Mouse (Mus musculus): ENCODE data around the gene Dtl. TPM values are rescaled to one million over a fixed set of nuclear protein-coding genes. Genes with fewer than 3 reads are reported as not detected.

Dtl gene
- polyA plus RNA-seq, 1 experiment from 2014 or later, result 39.9 TPM

DNA sequence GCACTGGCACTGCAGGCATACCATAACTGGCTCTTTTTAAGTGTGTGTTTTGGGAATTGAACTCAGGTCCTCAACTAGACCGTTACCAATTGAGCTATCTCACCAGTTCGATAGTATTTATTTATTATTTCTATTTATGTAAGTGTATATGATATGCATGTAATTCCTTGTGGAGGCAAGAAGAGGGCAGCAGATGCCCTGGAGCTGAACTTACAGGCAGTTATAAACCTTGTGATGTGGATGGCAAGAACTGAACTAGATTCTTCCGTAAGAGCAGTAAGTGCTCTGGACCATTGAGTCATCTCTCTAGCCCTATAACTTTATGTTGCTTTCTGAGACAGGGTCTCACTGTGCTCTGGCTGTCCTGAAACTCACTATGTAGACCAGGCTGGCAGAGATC is 11.7 kb upstream of the Dtl start:
- peaks cover 35% of the 10 kb centered on the region for H3K36me3 ChIP-seq (ENCODE audit: control insufficient read depth, insufficient read depth, low read length)

DNA sequence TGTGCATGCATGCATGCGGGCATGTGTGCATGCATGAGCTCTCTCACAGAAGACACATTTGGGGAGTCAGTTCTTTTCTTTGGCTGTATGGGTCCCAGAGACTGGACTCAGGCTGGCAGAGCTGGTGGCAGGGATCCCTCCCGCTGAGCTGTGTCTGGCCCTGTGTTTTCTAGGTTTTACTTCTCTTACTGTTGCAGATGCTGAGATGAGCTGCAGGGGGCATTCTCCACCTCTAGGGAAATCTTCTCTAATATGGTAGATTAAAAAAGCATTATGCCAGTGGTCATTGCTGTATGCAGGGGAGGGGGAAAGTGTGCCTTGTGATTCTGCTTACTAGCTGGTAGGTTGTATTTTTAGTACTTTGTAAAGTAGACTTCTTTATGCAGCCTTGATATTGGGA is 10.4 kb upstream of the Dtl start:
- H3K4me1 ChIP-seq (ENCODE audit: control insufficient read depth, insufficient read depth, low read length), result no peaks in the 10 kb centered on the region
- H3K4me3 ChIP-seq (replicated peaks; ENCODE audit: low read length), result no peak overlapping the region
- H3K27me3 ChIP-seq (ENCODE audit: control insufficient read depth, insufficient read depth, low read length), result no peaks in the 10 kb centered on the region
- no peak for ATAC-seq (ENCODE audit: insufficient read depth, low FRiP score)
- WGBS, result 89% methylated on average over 2 of the region's 2 CpGs
- no peaks in the 10 kb centered on the region for H3K9me3 ChIP-seq (replicated peaks; ENCODE audit: control insufficient read depth, low read length)
- peaks cover 35% of the 10 kb centered on the region for H3K36me3 ChIP-seq (ENCODE audit: control insufficient read depth, insufficient read depth, low read length)
- H3K27ac ChIP-seq (ENCODE audit: low read length), result no peak overlapping the region
- no peak overlapping the region for H3K9ac ChIP-seq (ENCODE audit: low read length)
- no peak overlapping the region for H3K4me2 ChIP-seq (ENCODE audit: low read depth, low read length)

More for the DNA sequence above, 11.7 kb upstream of the Dtl start:
- Histone ChIP-seq H3K4me1 (ENCODE audit: control insufficient read depth, insufficient read depth, low read length) (0 out of 2 replicates have a peak, but pooled peaks cover 2% of the 10 kb centered on the region), H3K4me2 (ENCODE audit: low read depth, low read length) (no peak overlapping the region), H3K9ac (ENCODE audit: low read length) (no peak overlapping the region), H3K9me3 (replicated peaks; ENCODE audit: control insufficient read depth, low read length) (no peaks in the 10 kb centered on the region), H3K27ac (ENCODE audit: low read length) (no peak overlapping the region), H3K27me3 (ENCODE audit: control insufficient read depth, insufficient read depth, low read length) (no peaks in the 10 kb centered on the region), H3K4me3 (replicated peaks; ENCODE audit: low read length) (no peak overlapping the region)
- WGBS, result 94% methylated on average over 3 of the region's 3 CpGs
- no peak for ATAC-seq (ENCODE audit: insufficient read depth, low FRiP score)

DNA sequence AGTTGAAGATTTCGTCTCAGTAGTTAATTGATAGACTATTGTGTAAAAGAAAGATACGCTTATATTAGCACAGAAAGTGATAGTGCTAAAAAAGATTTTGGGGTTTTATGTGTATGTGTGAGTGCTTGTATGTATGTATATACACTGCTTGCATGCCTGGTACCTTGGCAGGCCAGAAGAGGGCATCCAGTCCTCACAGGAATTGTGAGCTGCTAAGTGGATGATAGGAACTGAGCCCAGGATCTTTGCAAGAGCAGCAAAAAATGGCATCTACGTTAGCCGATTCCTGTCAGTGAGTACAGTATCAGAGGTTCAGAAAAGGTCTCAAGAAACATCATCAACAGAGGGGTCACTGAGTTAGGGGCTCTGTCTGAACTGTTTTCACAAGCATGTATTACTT is 9.1 kb upstream of the Dtl start:
- Histone ChIP-seq H3K27me3 (ENCODE audit: control insufficient read depth, insufficient read depth, low read length) (no peaks in the 10 kb centered on the region), H3K4me1 (ENCODE audit: control insufficient read depth, insufficient read depth, low read length) (no peaks in the 10 kb centered on the region), H3K4me3 (replicated peaks; ENCODE audit: low read length) (no peak overlapping the region), H3K36me3 (ENCODE audit: control insufficient read depth, insufficient read depth, low read length) (peaks cover 43% of the 10 kb centered on the region), H3K9ac (ENCODE audit: low read length) (no peak overlapping the region), H3K9me3 (replicated peaks; ENCODE audit: control insufficient read depth, low read length) (peaks cover 3% of the 10 kb centered on the region; the same call in 1 of the 2 replicates), H3K27ac (ENCODE audit: low read length) (no peak overlapping the region), H3K4me2 (ENCODE audit: low read depth, low read length) (no peak overlapping the region)
- WGBS, result 92% methylated on average over 4 of the region's 4 CpGs
- ATAC-seq (ENCODE audit: insufficient read depth, low FRiP score), result no peak

DNA sequence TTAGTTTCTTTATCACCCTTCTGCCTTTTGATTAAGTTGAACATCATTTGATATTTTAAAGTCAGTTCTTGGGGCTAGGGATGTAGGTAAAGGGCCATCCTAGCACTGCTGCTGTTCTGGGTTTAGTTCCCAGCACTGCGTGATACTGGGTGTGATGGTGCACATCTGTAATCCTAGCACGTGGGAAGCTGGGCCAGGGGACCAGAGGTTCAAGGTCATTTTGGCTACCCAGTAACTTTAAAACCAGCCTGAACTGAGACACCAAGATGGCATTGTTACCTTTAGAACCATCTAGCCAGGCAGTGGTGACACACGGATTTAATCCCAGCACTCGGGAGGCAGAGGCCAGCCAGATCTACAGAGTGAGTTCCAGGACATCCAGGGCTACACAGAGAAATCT is 8.5 kb upstream of the Dtl start:
- 93% methylated on average over 4 of the region's 4 CpGs for WGBS
- no peaks in the 10 kb centered on the region for H3K27me3 ChIP-seq (ENCODE audit: control insufficient read depth, insufficient read depth, low read length)
- H3K4me1 ChIP-seq (ENCODE audit: control insufficient read depth, insufficient read depth, low read length), result no peaks in the 10 kb centered on the region
- peaks cover 41% of the 10 kb centered on the region for H3K36me3 ChIP-seq (ENCODE audit: control insufficient read depth, insufficient read depth, low read length)
- no peak overlapping the region for H3K27ac ChIP-seq (ENCODE audit: low read length)
- no peak overlapping the region for H3K4me3 ChIP-seq (replicated peaks; ENCODE audit: low read length)
- no peak for ATAC-seq (ENCODE audit: insufficient read depth, low FRiP score)
- H3K4me2 ChIP-seq (ENCODE audit: low read depth, low read length), result no peak overlapping the region
- peaks cover 3% of the 10 kb centered on the region; the same call in 1 of the 2 replicates for H3K9me3 ChIP-seq (replicated peaks; ENCODE audit: control insufficient read depth, low read length)
- H3K9ac ChIP-seq (ENCODE audit: low read length), result no peak overlapping the region

DNA sequence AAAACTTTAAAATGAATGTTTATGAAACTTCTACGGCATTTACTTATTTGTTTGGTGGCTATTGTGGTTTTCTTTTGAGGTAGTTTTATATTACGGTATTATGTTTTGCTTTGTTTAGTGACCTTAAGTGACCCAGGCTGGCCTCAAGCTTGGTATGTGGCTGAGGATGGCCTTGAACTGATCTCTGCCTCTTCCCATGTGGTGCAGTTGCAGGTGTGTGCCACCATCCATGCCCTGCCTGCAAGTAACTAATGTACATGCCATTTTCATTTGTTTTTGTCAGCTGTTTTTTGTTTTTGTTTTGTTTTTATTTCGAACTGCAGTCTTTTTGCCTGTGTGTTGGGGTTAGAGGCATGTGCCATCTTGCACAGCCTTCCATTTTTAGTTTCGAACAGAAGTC is 6.3 kb upstream of the Dtl start:
- H3K4me2 ChIP-seq (ENCODE audit: low read depth, low read length), result no peak overlapping the region
- no peak overlapping the region for H3K27ac ChIP-seq (ENCODE audit: low read length)
- 89% methylated on average over 4 of the region's 4 CpGs for WGBS
- H3K9me3 ChIP-seq (replicated peaks; ENCODE audit: control insufficient read depth, low read length), result peaks cover 3% of the 10 kb centered on the region; the same call in 1 of the 2 replicates
- ATAC-seq (ENCODE audit: insufficient read depth, low FRiP score), result no peak
- H3K4me3 ChIP-seq (replicated peaks; ENCODE audit: low read length), result no peak overlapping the region
- no peaks in the 10 kb centered on the region for H3K27me3 ChIP-seq (ENCODE audit: control insufficient read depth, insufficient read depth, low read length)
- H3K4me1 ChIP-seq (ENCODE audit: control insufficient read depth, insufficient read depth, low read length), result peaks cover 14% of the 10 kb centered on the region
- peaks cover 30% of the 10 kb centered on the region for H3K36me3 ChIP-seq (ENCODE audit: control insufficient read depth, insufficient read depth, low read length)
- no peak overlapping the region for H3K9ac ChIP-seq (ENCODE audit: low read length)

DNA sequence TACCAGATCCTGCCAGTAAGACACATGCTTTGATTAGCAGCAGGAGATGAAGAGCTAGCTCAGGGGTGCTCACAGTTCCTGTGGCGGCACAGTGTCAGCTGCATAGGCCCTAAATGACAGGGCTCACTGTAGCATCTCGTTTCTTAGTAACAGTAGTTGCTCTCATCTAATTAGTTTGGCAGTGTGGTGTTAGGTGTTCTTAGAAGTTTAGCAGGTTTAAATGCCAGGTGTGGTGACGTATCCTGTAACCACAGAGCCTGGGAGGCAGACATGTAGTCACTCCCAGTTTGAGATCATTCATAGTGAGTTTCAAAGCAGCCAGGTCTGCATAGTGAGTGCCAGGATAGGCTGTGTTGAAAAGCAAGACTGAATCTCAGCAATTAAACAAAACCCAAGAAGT is 4.2 kb upstream of the Dtl start:
- H3K9me3 ChIP-seq (replicated peaks; ENCODE audit: control insufficient read depth, low read length), result peaks cover 3% of the 10 kb centered on the region; the same call in 1 of the 2 replicates
- H3K27ac ChIP-seq (ENCODE audit: low read length), result no peak overlapping the region
- WGBS, result 89% methylated on average over 3 of the region's 3 CpGs
- ATAC-seq (ENCODE audit: insufficient read depth, low FRiP score), result no peak
- H3K36me3 ChIP-seq (ENCODE audit: control insufficient read depth, insufficient read depth, low read length), result peaks cover 23% of the 10 kb centered on the region
- H3K27me3 ChIP-seq (ENCODE audit: control insufficient read depth, insufficient read depth, low read length), result no peaks in the 10 kb centered on the region
- peaks cover 17% of the 10 kb centered on the region for H3K4me1 ChIP-seq (ENCODE audit: control insufficient read depth, insufficient read depth, low read length)
- H3K4me3 ChIP-seq (replicated peaks; ENCODE audit: low read length), result no peak overlapping the region
- H3K4me2 ChIP-seq (ENCODE audit: low read depth, low read length), result no peak overlapping the region
- H3K9ac ChIP-seq (ENCODE audit: low read length), result no peak overlapping the region

DNA sequence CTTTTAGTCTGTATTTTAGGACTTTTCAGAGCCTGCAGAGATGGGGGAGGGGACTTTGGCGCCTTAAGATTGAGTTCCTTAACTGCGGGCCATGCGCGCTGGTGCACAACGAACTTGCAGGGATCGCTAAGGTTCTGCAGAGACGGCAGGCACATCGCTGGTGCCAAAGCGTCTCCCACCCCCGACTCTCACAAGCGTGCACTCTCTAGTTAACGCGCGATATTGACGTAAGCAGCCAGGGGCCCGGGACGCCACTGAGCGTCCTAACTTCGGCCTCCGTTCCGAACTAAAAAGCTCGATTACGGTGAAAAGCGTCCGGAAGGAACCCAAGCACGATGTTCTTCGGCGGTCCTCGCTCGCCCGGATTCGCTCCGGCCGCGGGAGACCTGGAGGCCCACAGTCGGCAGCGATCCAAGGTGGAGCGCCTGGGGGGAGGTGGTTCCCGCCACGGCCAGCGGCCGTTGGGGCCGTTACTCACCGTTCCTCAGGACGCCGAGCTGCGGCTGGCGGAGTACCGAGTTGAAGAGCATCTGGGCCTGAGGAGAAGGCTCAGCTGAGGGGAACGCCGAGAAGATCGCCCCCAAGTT is 380 bp downstream of the Dtl start:
- WGBS, result under 1% methylated on average over 52 of the region's 52 CpGs
- peak; percentile 19 for ATAC-seq (ENCODE audit: insufficient read depth, low FRiP score)
- H3K27ac ChIP-seq (ENCODE audit: low read length), result peak overlapping the region; percentile 93
- H3K36me3 ChIP-seq (ENCODE audit: control insufficient read depth, insufficient read depth, low read length), result peaks cover 2% of the 10 kb centered on the region; the same call in 1 of the 2 replicates
- H3K27me3 ChIP-seq (ENCODE audit: control insufficient read depth, insufficient read depth, low read length), result no peaks in the 10 kb centered on the region
- H3K4me2 ChIP-seq (ENCODE audit: low read depth, low read length), result peak overlapping the region; percentile 78
- peaks cover 17% of the 10 kb centered on the region for H3K4me1 ChIP-seq (ENCODE audit: control insufficient read depth, insufficient read depth, low read length)
- peak overlapping the region; percentile 87 for H3K9ac ChIP-seq (ENCODE audit: low read length)
- H3K9me3 ChIP-seq (replicated peaks; ENCODE audit: control insufficient read depth, low read length), result no peaks in the 10 kb centered on the region
- H3K4me3 ChIP-seq (replicated peaks; ENCODE audit: low read length), result peak overlapping the region; percentile 92

DNA sequence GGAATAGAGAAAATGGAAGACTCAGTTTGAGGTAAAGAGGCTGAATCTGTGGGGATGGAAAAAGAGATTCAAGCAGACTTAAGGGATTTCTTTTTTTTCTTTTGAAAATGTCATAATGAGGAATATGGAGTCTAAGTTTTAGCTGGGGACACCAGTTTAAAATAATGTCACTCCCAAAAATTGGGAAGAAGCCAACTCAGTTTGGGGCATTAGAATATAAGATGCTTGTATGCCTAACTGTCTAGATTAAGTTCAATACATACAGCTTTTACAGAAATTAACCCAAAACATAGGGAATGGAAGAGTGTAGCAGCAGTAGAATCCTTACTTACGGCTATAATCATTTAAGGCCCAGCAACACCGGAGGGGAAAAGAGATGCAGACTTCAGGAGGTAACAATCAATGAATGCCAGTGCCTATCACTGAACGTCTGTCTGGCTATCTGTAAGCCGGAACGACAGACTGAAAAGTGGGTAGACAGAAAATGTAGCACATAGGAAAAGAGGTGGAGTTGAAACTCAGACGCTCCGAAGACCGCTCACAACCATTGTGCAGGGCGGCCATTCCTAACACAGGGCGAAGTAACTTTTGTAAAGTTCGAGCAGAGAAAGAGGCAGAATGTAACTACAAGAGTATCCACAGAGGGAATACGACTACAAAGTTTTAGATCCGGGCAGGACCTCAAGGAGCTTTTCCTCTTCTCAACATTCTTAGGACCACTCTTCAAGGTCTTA is 1.3 kb downstream of the Dtl start:
- Histone ChIP-seq H3K27ac (ENCODE audit: low read length) (peak overlapping the region; percentile 93), H3K9ac (ENCODE audit: low read length) (peak overlapping the region; percentile 87), H3K36me3 (ENCODE audit: control insufficient read depth, insufficient read depth, low read length) (no peaks in the 10 kb centered on the region), H3K4me3 (replicated peaks; ENCODE audit: low read length) (peak overlapping the region; percentile 92), H3K9me3 (replicated peaks; ENCODE audit: control insufficient read depth, low read length) (no peaks in the 10 kb centered on the region), H3K4me1 (ENCODE audit: control insufficient read depth, insufficient read depth, low read length) (peaks cover 17% of the 10 kb centered on the region), H3K27me3 (ENCODE audit: control insufficient read depth, insufficient read depth, low read length) (no peaks in the 10 kb centered on the region), H3K4me2 (ENCODE audit: low read depth, low read length) (peak overlapping the region; percentile 78)
- 2% methylated on average over 13 of the region's 13 CpGs for WGBS
- no peak for ATAC-seq (ENCODE audit: insufficient read depth, low FRiP score)

DNA sequence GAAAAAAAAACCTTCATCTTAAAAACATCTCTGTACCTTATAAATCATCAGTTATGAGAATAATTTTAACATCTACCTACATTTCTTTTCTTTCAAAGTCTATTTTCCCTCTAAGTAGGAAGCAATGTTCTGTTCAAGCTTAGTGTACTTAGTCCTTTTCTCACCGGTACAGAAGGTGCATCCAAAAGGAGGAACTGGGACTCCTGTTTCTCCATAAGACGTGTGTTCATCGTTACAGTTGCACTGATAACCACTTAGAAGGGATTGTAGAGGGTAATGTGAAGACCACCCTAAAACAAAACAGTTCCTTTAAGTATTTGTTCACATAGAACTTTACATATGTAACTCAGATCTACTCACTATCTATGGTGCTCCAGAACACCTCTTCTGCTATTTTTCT is 4.9 kb downstream of the Dtl start:
- ATAC-seq (ENCODE audit: insufficient read depth, low FRiP score), result no peak
- WGBS, result 82% methylated on average over 3 of the region's 3 CpGs
- Histone ChIP-seq H3K9me3 (replicated peaks; ENCODE audit: control insufficient read depth, low read length) (no peaks in the 10 kb centered on the region), H3K27ac (ENCODE audit: low read length) (no peak overlapping the region), H3K4me1 (ENCODE audit: control insufficient read depth, insufficient read depth, low read length) (no peaks in the 10 kb centered on the region), H3K4me3 (replicated peaks; ENCODE audit: low read length) (no peak overlapping the region), H3K9ac (ENCODE audit: low read length) (no peak overlapping the region), H3K4me2 (ENCODE audit: low read depth, low read length) (no peak overlapping the region), H3K36me3 (ENCODE audit: control insufficient read depth, insufficient read depth, low read length) (no peaks in the 10 kb centered on the region), H3K27me3 (ENCODE audit: control insufficient read depth, insufficient read depth, low read length) (no peaks in the 10 kb centered on the region)
